Mouse (Mus musculus) myocyte (in vitro differentiated cells): ENCODE data around the gene Oser1. TPM values are rescaled to one million over a fixed set of nuclear protein-coding genes. Genes with fewer than 3 reads are reported as not detected.

Experiments used
- H3K27me3 ChIP-seq: one replicate; pipeline ENCODE4 v1.6.1; 2011; ENCODE audit not compliant: control insufficient read depth, insufficient read depth, insufficient read length
- H3K36me3 ChIP-seq: one replicate; pipeline ENCODE4 v1.6.1; 2011; ENCODE audit not compliant: control insufficient read depth, insufficient read depth
- H3K4me2 ChIP-seq: one replicate; pipeline ENCODE4 v1.6.1; 2011; ENCODE audit warnings: low read depth, control low read depth
- H3K4me3 ChIP-seq: one replicate; pipeline ENCODE4 v1.5.1; 2011; ENCODE audit warnings: mild to moderate bottlenecking, control low read depth, moderate library complexity
- H3K79me2 ChIP-seq: one replicate; pipeline ENCODE4 v1.6.1; 2011; ENCODE audit not compliant: control insufficient read depth, insufficient read depth
- H3ac ChIP-seq: one replicate; pipeline ENCODE4 v1.6.1; 2011; ENCODE audit not compliant: control insufficient read depth, insufficient read length
- CEBPB ChIP-seq: IDR thresholded peaks from 2 replicates; pipeline ENCODE4 v1.6.1; 2011; ENCODE audit warnings: mild to moderate bottlenecking, moderate library complexity; ENCODE audit not compliant: poor library complexity, insufficient read depth, severe bottlenecking
- E2F4 ChIP-seq: IDR thresholded peaks from one replicate; pipeline ENCODE4 v1.6.1; 2011; ENCODE audit warnings: mild to moderate bottlenecking, control low read depth, moderate library complexity; ENCODE audit not compliant: insufficient read depth
- MAX ChIP-seq: IDR thresholded peaks from one replicate; pipeline ENCODE4 v1.6.1; 2011; ENCODE audit warnings: low read depth, mild to moderate bottlenecking, control low read depth
- MYOD1 ChIP-seq, 3 experiments: IDR thresholded peaks; one replicate each; pipeline ENCODE4 v1.6.1; 2011; ENCODE audit warnings: control low read depth in 2 of 3, low read depth in 2 of 3, mild to moderate bottlenecking in 2 of 3, moderate library complexity in 1 of 3; ENCODE audit not compliant: insufficient read length in 2 of 3, control insufficient read depth in 1 of 3
- MYOG ChIP-seq, 3 experiments: IDR thresholded peaks; one replicate each; pipeline ENCODE4 v1.6.1; 2011; ENCODE audit warnings: control low read depth in 2 of 3, low read depth in 2 of 3, mild to moderate bottlenecking in 2 of 3; ENCODE audit not compliant: insufficient read length in 2 of 3, control insufficient read depth in 1 of 3, insufficient read depth in 1 of 3
- POLR2A ChIP-seq: IDR thresholded peaks from one replicate; pipeline ENCODE4 v1.6.1; 2011; ENCODE audit warnings: low read depth, mild to moderate bottlenecking, control low read depth, moderate library complexity; ENCODE audit not compliant: insufficient read length
- POLR2AphosphoS2 ChIP-seq: IDR thresholded peaks from one replicate; pipeline ENCODE4 v1.6.1; 2011; ENCODE audit warnings: low read depth, control low read depth; ENCODE audit not compliant: insufficient read length
- REST ChIP-seq: IDR thresholded peaks from one replicate; pipeline ENCODE4 v1.6.1; 2011; ENCODE audit warnings: mild to moderate bottlenecking, control low read depth, moderate library complexity; ENCODE audit not compliant: insufficient read depth, insufficient read length
- SRF ChIP-seq: IDR thresholded peaks from one replicate; pipeline ENCODE4 v1.6.1; 2011; ENCODE audit warnings: low read depth; ENCODE audit not compliant: control insufficient read depth, insufficient read length
- TCF12 ChIP-seq: IDR thresholded peaks from one replicate; pipeline ENCODE4 v1.6.1; 2011; ENCODE audit warnings: mild to moderate bottlenecking, control low read depth; ENCODE audit not compliant: poor library complexity, insufficient read depth, severe bottlenecking
- TCF3 ChIP-seq: IDR thresholded peaks from one replicate; pipeline ENCODE4 v1.6.1; 2011; ENCODE audit warnings: low read depth, control low read depth; ENCODE audit not compliant: insufficient read length
- USF1 ChIP-seq: IDR thresholded peaks from one replicate; pipeline ENCODE4 v1.6.1; 2011; ENCODE audit warnings: low read depth, mild to moderate bottlenecking, control low read depth, moderate library complexity
- polyA plus RNA-seq: library from polyadenylated mRNA; unstranded; fragments of >200 nt; fragmentation: generic; extraction: Trizol; gene quantifications from one replicate; pipeline ENCODE4 v1.2.1, GENCODE M21; 2012; ENCODE audit warnings: missing spikeins

The Oser1 gene
- polyA plus RNA-seq, 1 experiment, result 30.3 TPM

GRCm38 (mm10) chr2:163399222-163399621 lies 25.3 kb downstream of the Oser1 start:
- H3K4me2 ChIP-seq, result no peak overlapping the region
- H3K4me3 ChIP-seq, result no peak overlapping the region

DNA sequence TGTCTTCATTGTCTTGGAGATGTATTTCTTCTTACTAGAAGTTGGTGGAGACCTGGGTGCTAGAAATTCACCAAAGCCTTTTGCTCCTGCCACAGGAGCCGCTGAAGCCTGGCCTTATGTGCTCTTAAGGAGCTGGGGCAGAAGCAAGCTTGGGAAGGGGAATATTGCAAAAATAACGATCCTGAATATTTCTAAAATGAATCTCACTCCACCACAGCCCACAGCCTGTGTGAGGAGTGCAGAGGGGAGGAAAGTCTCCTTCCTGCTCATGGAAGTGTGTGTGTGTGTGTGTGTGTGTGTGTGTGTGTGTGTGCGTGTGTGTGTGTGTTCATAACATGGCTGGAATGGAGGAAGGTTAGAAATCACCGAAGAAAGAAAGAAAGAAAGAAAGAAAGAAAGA lies 25.7 kb downstream of the Oser1 start:
- no peak for TF ChIP-seq TCF3
- TF ChIP-seq MYOG (IDR thresholded peaks at IDR 0.05; ENCODE audit: control insufficient read depth in 1 of 3, insufficient read depth in 1 of 3, insufficient read length in 2 of 3, low read depth in 2 of 3), result no peak
- TF ChIP-seq POLR2AphosphoS2, result no peak
- no peak for TF ChIP-seq MAX
- no peak for TF ChIP-seq TCF12
- no peak for TF ChIP-seq CEBPB
- TF ChIP-seq MYOD1 (IDR thresholded peaks at IDR 0.05; ENCODE audit: control insufficient read depth in 1 of 3, insufficient read length in 2 of 3, low read depth in 2 of 3), result no peak
- no peak for TF ChIP-seq REST
- no peak for TF ChIP-seq E2F4
- no peak for TF ChIP-seq USF1
- TF ChIP-seq SRF, result no peak
- TF ChIP-seq POLR2A, result no peak
- peak overlapping the region; percentile 77 for H3K4me2 ChIP-seq
- peaks cover 40% of the 10 kb centered on the region for H3K79me2 ChIP-seq
- H3K27me3 ChIP-seq, result no peaks in the 10 kb centered on the region
- H3K36me3 ChIP-seq, result no peaks in the 10 kb centered on the region
- no peak overlapping the region for H3ac ChIP-seq
- H3K4me3 ChIP-seq, result peak overlapping the region; percentile 89

More at GRCm38 (mm10) chr2:163399222-163399621, 25.3 kb downstream of the Oser1 start:
- Histone ChIP-seq H3K79me2 (peaks cover 36% of the 10 kb centered on the region), H3K36me3 (no peaks in the 10 kb centered on the region), H3K27me3 (no peaks in the 10 kb centered on the region), H3ac (no peak overlapping the region)
- TF ChIP-seq MYOG (IDR thresholded peaks at IDR 0.05; ENCODE audit: control insufficient read depth in 1 of 3, insufficient read depth in 1 of 3, insufficient read length in 2 of 3, low read depth in 2 of 3) (no peak), REST (no peak), MAX (no peak), CEBPB (no peak), TCF3 (no peak)

DNA sequence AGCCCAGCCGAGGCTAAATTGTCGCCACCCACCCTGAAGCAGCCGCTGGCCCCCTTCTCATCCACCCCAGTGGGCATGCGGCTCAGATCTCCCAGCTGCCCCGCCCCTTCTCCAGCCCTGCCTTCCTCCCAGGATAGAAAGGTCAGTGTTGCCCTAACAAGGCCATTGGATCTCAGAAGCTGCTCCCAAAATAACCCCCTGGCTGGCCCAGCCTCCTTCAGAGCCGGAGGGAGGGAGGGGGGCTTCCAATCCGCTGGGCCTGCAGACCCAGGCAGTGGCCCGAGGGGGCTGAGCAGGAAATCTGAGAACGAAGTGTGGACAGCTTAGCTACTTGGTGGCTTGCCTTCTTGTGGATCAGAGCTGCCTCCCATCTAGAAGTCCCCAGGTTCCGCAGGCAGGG lies 26.6 kb downstream of the Oser1 start, which contains the start of gene Jph2:
Jph2 (minus strand) TSS at position 89 of the 400 bp plus-strand sequence.
- TF ChIP-seq REST (no peak), POLR2A (peak; percentile 79), MYOG (IDR thresholded peaks at IDR 0.05; ENCODE audit: control insufficient read depth in 1 of 3, insufficient read depth in 1 of 3, insufficient read length in 2 of 3, low read depth in 2 of 3) (peak in 1 of 3 experiments; percentile 71), TCF12 (no peak), POLR2AphosphoS2 (peak; percentile 73), SRF (peak; percentile 78)
- peak within 1 kb of the TSS; percentile 77 for H3K4me2 ChIP-seq
- H3K36me3 ChIP-seq, result no peaks in the 10 kb centered on the region
- peak within 1 kb of the TSS; percentile 21 for H3ac ChIP-seq
- peak within 1 kb of the TSS; percentile 89 for H3K4me3 ChIP-seq
- H3K27me3 ChIP-seq, result no peaks in the 10 kb centered on the region
- peaks cover 49% of the 10 kb centered on the region for H3K79me2 ChIP-seq

DNA sequence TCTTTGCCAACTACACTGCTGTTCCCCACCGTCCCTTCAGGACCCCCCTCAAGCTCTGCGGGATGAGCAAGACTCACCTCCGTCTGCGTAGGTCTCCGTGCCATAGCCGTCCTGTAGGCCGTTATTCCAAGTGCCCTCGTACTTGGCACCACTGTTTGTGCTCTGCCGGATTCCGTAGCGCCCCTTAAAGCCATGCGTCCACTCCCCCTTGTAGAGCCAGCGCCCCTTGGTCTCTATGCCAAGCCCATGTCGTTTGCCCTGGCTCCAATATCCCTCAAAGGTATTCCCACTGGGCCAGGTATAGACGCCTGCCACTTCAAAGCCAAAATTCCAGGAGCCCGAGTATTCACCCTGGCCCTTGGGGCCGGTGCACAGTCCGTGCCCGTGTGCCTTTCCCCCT lies 27.4 kb downstream of the Oser1 start:
- Histone ChIP-seq H3K79me2 (peaks cover 56% of the 10 kb centered on the region), H3K27me3 (no peaks in the 10 kb centered on the region), H3ac (peak overlapping the region; percentile 21), H3K4me3 (peak overlapping the region; percentile 89), H3K36me3 (no peaks in the 10 kb centered on the region), H3K4me2 (peak overlapping the region; percentile 77)
- TF ChIP-seq E2F4 (no peak), POLR2A (no peak), MAX (no peak), POLR2AphosphoS2 (peak; percentile 50), MYOG (IDR thresholded peaks at IDR 0.05; ENCODE audit: control insufficient read depth in 1 of 3, insufficient read depth in 1 of 3, insufficient read length in 2 of 3, low read depth in 2 of 3) (no peak), REST (no peak), SRF (no peak), MYOD1 (IDR thresholded peaks at IDR 0.05; ENCODE audit: control insufficient read depth in 1 of 3, insufficient read length in 2 of 3, low read depth in 2 of 3) (no peak)

GRCm38 (mm10) chr2:163394977-163395376 lies 29.5 kb downstream of the Oser1 start:
- Histone ChIP-seq H3K4me3 (peak overlapping the region; percentile 89), H3K36me3 (no peaks in the 10 kb centered on the region), H3ac (no peak overlapping the region), H3K27me3 (no peaks in the 10 kb centered on the region), H3K4me2 (peak overlapping the region; percentile 77), H3K79me2 (peaks cover 77% of the 10 kb centered on the region)
- TF ChIP-seq E2F4, result no peak
- peak; percentile 41 for TF ChIP-seq POLR2AphosphoS2
- no peak for TF ChIP-seq REST
- TF ChIP-seq MYOG (IDR thresholded peaks at IDR 0.05; ENCODE audit: control insufficient read depth in 1 of 3, insufficient read depth in 1 of 3, insufficient read length in 2 of 3, low read depth in 2 of 3), result no peak
- TF ChIP-seq TCF3, result no peak
- TF ChIP-seq TCF12, result no peak
- peak; percentile 46 for TF ChIP-seq POLR2A
